Mouse (Mus musculus) limb, embryonic 12.5 days (tissue): ENCODE measurements at regions not wholly inside any gene's neighbourhood (a gene's known extent, or its start where the extent isn't known, plus 50 kb on each side); places are given as distances from the start of the nearest gene placed in this dataset.

Source experiments
- ATAC-seq: fragments of 200-750 bp; cut with Nextera tagmentation; 2 replicates; pipeline ENCODE4 v1.8.0; 2017; ENCODE audit warnings: low read depth, moderate TSS enrichment; ENCODE audit not compliant: insufficient number of reproducible peaks, insufficient read depth, low FRiP score, low TSS enrichment
- H3K27ac ChIP-seq: fragments of 300-500 bp; sonication (generic); 2 replicates; pipeline ENCODE4 v1.5.1; 2016; ENCODE audit warnings: mild to moderate bottlenecking, moderate library complexity
- H3K27me3 ChIP-seq: fragments of 300-500 bp; sonication (generic); 2 replicates; pipeline ENCODE4 v1.6.1; 2016; ENCODE audit warnings: mild to moderate bottlenecking, moderate library complexity
- H3K36me3 ChIP-seq: fragments of 300-500 bp; sonication (generic); 2 replicates; pipeline ENCODE4 v1.6.1; 2016; ENCODE audit warnings: mild to moderate bottlenecking, moderate library complexity
- H3K4me1 ChIP-seq: fragments of 300-500 bp; sonication (generic); replicated peaks from 2 replicates; pipeline ENCODE4 v1.6.1; 2016
- H3K4me2 ChIP-seq: fragments of 300-500 bp; sonication (generic); 2 replicates; pipeline ENCODE4 v1.6.1; 2016; ENCODE audit warnings: mild to moderate bottlenecking, moderate library complexity
- H3K4me3 ChIP-seq: fragments of 300-500 bp; sonication (generic); replicated peaks from 2 replicates; pipeline ENCODE4 v1.5.1; 2016; ENCODE audit warnings: mild to moderate bottlenecking
- H3K9ac ChIP-seq: fragments of 300-500 bp; sonication (generic); replicated peaks from 2 replicates; pipeline ENCODE4 v1.6.1; 2016; ENCODE audit warnings: mild to moderate bottlenecking, moderate library complexity
- H3K9me3 ChIP-seq: fragments of 300-500 bp; sonication (generic); 2 replicates; pipeline ENCODE4 v1.6.1; 2016; ENCODE audit warnings: mild to moderate bottlenecking, moderate library complexity
- WGBS: fragments of 180-500 bp; shearing (Covaris S2); methylation state at CpG from one replicate; pipeline ENCODE4 v1.1.7; 2016; 5-methylcytosine and 5-hydroxymethylcytosine counted together

GRCm38 (mm10) chr16:26169382-26169781 is 63.8 kb upstream of the P3h2 start:
- 0 out of 2 replicates have a peak, but pooled peaks cover 5% of the 10 kb centered on the region for H3K4me1 ChIP-seq
- no peaks in the 10 kb centered on the region for H3K9me3 ChIP-seq
- no peak overlapping the region for H3K27ac ChIP-seq
- 83% methylated on average over 1 of the region's 1 CpGs for WGBS
- no peak overlapping the region for H3K4me3 ChIP-seq
- no peak overlapping the region for H3K4me2 ChIP-seq
- H3K27me3 ChIP-seq, result no peaks in the 10 kb centered on the region
- no peak overlapping the region for H3K9ac ChIP-seq
- no peak for ATAC-seq
- no peaks in the 10 kb centered on the region for H3K36me3 ChIP-seq

GRCm38 (mm10) chr16:26168216-26168615 is 62.6 kb upstream of the P3h2 start:
- H3K4me1 ChIP-seq, result 0 out of 2 replicates have a peak, but pooled peaks cover 5% of the 10 kb centered on the region
- ATAC-seq, result no peak
- no peaks in the 10 kb centered on the region for H3K36me3 ChIP-seq
- H3K9me3 ChIP-seq, result no peaks in the 10 kb centered on the region
- WGBS, result 91% methylated on average over 2 of the region's 2 CpGs
- no peak overlapping the region for H3K27ac ChIP-seq
- no peak overlapping the region for H3K9ac ChIP-seq
- no peaks in the 10 kb centered on the region for H3K27me3 ChIP-seq
- H3K4me3 ChIP-seq, result no peak overlapping the region
- no peak overlapping the region for H3K4me2 ChIP-seq

- ATAC-seq, result no peak
- Histone ChIP-seq H3K27ac (no peak overlapping the region), H3K4me3 (no peak overlapping the region), H3K9ac (no peak overlapping the region), H3K27me3 (no peaks in the 10 kb centered on the region), H3K9me3 (no peaks in the 10 kb centered on the region), H3K36me3 (no peaks in the 10 kb centered on the region), H3K4me2 (no peak overlapping the region), H3K4me1 (no peaks in the 10 kb centered on the region)
- 60% methylated on average over 4 of the region's 4 CpGs for WGBS
Measured at GRCm38 (mm10) chr16:26164066-26164465, 58.5 kb upstream of the P3h2 start.

- Histone ChIP-seq H3K9me3 (no peaks in the 10 kb centered on the region), H3K9ac (no peak overlapping the region), H3K4me1 (no peaks in the 10 kb centered on the region), H3K27me3 (no peaks in the 10 kb centered on the region), H3K36me3 (no peaks in the 10 kb centered on the region), H3K4me3 (no peak overlapping the region), H3K4me2 (no peak overlapping the region), H3K27ac (no peak overlapping the region)
- ATAC-seq, result no peak
- 83% methylated on average over 2 of the region's 2 CpGs for WGBS
Measured at GRCm38 (mm10) chr16:26163401-26163800, 57.8 kb upstream of the P3h2 start.

GRCm38 (mm10) chr16:26157606-26158005 is 52.0 kb upstream of the P3h2 start:
- Histone ChIP-seq H3K36me3 (no peaks in the 10 kb centered on the region), H3K4me1 (no peaks in the 10 kb centered on the region), H3K9me3 (no peaks in the 10 kb centered on the region), H3K4me3 (no peak overlapping the region), H3K4me2 (no peak overlapping the region), H3K27me3 (no peaks in the 10 kb centered on the region), H3K9ac (no peak overlapping the region), H3K27ac (no peak overlapping the region)
- ATAC-seq, result no peak
- WGBS, result 78% methylated on average over 5 of the region's 5 CpGs
